Mouse (Mus musculus) layer of hippocampus, postnatal 25 days (tissue): Measurements from ENCODE around the gene Uggt1. TPM values are rescaled to one million over a fixed set of nuclear protein-coding genes. Genes with fewer than 3 reads are reported as not detected.
A peak's percentile ranks its signal among the peaks of the same experiment; 100 is the strongest.

ENCODE experiments used
- DNase-seq, 2 experiments: peaks; one replicate each; pipeline ENCODE4 v3.0.0; 2022; ENCODE audit warnings: mixed read lengths in 2 of 2, low spot score in 1 of 2; ENCODE audit errors: extremely low spot score in 1 of 2
- total RNA-seq, 2 experiments: library from RNA; stranded (reverse); gene quantifications; 2 replicates each; pipeline ENCODE4 v1.2.3; 2021

Gene Uggt1
- total RNA-seq, 2 experiments from 2014 or later, result 36.0 to 40.5 TPM

DNA sequence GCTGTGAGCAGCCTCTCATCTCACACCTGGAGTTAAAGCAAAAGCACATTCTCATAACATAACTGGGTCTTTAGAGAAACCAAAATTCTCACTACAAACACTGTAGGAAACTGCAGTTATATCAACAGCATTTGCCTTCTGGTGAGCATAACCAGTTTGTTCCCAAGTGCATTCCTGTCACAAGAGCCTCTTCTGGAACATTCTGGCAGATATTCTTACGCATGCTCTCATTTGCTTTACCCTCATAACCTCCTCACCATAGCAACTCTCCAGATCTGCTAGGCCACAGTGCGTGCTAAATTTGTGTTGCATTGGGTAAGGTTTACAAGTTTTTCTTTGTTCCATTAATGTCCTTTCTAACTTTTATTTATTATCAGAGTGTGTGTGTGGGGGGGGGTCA is 14.8 kb upstream of the Uggt1 start:
- no peak for DNase-seq

DNA sequence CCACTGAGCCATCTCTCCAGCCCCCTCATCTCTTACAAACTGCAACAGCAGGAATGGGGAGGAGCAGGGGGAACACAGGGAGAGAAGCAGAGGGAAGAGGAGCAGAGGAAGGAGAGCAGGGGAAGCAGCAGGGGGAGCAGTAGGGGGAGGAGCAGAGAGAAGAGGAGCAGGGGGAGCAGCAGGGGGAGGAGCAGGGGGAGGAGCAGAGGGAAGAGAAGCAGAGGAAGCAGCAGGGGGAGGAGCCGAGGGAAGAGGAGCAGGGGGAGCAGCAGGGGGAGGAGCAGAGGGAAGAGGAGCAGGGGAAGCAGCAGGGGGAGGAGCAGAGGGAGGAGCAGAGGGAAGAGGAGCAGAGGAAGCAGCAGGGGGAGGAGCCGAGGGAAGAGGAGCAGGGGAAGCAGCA is 14.1 kb upstream of the Uggt1 start:
- DNase-seq, result no peak

DNA sequence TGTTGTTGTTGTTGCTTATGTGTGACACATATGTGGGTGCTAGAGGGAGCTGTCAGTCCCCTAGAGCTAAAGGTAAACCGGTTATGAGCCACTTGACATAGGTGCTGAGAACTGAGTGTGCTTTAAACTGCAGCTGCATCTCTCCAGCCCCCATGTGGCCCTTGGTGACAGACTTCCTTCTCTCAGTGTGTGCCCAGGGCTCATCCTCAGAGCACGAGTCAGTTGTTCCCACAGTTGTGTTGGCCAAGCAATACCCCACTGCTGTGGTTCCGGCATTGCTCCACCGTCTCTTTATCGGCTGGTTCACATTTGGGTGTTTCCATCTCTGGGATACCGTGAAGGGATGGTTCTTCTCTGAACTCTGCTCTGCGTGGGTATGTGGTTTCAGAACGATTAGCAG is 12.8 kb upstream of the Uggt1 start:
- DNase-seq, result no peak

DNA sequence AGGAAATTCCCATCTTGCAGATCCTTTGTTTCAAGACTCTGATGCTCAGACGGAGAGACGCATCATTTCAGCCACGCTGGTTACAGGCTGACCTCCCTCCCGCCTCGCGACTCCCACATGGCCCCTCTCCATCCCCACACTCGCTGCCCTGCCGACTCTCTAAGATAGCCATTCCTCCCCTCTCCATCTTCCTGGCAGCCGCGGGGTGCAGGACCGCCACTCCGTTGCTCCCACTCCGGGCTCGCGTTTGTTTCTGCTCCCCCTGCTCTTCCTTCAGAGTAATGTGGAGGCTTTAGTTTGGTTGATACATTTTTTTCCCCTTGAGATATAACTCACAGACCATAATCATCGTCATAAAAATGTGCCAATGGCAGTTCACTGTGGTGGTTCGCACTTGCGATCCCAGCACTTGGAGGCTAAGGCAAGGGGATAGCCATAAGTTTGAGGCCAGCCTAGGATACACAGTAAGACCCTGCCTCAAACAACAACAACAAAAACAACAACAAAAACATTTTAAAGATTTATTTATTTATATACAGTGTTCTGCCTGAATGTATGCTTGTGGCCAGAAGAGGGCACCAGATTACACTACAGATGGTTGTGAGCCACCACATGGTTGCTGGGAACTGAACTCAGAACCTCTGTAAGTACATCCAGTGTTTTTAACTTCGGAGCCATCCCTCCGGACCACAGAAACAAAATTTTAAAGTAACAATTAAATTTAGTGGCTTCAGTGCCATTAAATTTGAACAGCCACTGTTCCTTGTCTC is 11.5 kb upstream of the Uggt1 start:
- no peak for DNase-seq

DNA sequence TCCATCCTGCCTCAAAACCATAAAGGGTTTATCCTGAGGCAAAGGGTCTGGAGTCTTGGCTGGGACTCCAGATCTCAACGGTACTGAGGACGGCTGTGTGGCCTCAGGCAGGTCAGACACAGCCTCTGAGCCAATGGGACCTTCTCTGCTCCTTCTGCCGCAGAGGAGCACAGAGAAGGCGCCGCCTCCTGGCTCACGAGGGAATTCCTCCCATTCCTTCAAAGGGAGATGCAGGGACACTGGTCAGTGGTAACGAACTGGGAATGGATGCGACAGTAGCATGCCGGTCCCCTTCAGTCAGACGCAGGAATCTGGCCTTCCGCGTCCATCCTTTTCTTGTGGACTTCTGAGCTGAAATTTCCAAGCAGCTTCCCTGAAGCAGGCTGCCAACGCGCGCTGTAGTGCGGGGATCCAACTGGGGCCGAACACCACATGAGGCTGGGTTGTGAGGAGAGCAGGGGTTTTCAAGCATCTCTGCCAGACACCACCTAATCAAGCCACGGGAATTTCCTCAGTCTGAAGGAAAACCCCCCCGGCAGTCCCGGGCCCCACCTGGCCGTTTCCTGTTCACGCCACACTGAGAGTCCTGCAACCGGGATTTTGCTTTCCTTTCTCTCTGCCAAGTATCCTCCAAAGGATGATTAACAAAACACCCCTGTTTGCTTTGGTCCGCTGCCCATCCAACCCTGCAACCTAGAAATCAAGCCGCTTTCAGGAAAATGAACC is 10.3 kb upstream of the Uggt1 start:
- DNase-seq, result peak in 1 of 2 experiments; percentile 42

DNA sequence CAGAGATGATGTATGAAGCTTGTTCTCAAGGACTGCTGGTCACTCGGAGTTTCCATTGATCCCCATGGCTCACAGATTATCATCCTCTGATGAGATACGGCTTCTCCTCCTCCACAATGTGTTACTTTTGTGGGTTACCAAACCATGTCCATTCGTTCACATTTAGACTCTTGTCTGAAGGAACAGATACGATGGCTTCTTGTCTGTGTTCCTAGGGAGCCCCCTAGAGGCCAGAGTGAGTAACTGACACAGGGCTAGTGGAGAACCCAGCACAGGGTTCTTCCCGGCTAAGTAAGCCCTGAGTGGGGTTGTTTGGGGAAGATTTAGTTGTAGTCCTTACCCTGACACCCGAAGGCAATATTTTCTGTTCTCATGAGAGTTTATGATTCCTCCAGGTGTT is 8.3 kb upstream of the Uggt1 start:
- DNase-seq, result peak; percentile 39 to 65

DNA sequence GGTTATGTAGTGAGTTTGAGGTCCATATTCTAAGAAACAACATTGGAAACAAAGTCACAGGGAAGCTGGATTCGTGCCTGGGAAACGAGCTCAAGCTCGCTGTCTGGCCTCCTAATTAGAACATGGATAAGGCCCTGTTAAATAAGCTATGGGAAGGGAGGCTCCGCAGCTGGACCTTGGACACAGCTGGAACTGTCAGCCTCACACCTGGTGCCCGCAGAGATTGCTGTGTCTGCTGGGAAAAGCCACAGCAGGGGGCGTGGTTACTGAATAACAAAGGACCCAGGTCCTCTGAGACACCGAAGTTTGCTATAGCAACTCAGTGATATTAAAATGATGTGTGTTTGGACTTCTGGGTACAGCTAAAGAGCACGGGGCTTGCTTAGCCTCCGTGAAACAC is 6.9 kb upstream of the Uggt1 start:
- no peak for DNase-seq

DNA sequence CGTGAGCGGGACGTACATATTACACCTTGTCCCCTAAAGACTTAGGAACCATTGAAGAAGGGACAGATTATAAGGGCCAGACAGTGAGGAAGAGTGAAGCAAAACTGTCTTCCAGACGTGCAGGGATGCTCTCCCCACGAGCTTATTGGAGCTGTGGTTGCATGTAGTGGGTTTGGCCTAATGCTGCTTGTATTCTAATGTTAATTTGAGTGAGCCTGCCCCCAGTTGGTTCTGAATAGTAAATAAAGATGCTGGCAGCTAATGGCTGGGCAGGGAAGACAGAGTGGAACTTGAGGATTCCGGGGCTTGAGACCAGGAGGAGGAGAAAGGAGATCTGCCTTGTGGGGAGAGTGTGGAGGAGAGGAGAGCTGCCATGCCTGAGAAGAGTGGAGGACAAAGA is 2.2 kb upstream of the Uggt1 start:
- no peak for DNase-seq

DNA sequence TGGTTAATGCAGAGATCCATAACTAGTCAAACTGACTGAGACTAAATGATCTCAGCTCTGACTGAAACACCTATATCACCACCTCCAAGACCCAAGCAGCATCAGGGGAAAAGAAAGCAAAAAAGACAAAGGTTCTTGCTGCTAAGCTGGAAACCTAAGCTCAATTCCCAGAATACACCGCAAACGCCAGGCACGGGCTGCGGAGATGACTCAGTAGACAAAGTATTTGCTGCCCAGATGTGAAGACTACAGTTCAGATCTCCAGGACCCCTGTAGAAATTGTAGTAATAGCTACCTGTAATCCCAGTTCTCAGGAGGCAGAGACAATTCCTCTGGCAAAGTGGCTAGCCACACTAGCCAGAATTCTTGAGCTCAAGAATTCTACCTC is 302 bp upstream of the Uggt1 start:
- no peak for DNase-seq

DNA sequence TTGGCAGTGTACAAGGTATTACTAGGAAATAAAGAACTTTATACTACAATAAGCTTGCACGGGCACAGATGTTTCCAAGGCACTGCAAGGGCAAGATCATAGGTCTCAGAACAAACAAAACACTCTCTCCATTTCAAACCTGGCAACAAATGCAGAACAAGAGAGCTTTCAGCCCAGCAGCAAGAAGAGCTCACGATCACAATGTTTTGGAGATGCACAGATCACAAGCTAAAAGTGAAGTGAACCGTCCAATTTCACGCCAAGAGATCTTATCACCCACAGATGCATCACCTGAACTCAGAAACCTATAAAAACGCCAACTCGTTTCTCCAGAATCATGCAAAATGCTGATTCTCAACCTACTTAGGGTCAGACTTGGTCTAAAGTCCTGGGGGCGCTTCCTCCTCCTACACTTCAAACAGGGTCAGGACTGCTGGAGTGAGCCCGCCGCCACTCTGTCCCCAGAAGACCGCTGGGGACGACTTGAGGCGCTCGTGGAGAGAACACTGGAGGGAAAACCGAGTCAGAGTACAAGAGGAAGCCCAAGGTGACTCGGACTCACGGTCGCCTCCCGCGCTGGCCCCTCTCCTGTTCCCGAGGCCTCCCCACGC is 968 bp downstream of the Uggt1 start:
- no peak for DNase-seq

DNA sequence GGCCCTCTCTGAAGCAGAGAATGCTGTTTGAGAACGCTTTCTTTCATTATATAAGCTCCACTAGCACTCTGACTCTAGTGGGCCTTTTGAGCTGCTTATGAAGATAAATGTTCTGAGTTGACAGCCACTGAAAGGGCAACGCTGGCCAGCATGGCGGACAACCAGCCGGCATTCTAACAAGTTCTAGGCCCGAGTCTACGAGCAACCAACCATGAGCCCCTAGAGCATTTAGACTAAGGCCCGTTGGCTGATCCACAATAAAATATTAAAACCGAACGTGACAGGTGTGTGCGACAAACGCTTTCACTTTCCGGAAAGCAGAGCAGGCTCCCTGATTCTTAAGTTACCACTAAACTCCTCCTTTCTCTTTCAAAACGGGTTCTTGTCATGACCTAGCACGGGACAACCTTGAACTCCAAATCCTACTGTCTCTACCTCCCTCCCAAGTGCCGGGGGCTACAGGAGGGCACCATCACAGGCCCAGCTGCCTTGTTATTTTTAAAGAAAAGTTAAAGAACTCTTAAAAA is 2.6 kb downstream of the Uggt1 start:
- DNase-seq, result no peak

DNA sequence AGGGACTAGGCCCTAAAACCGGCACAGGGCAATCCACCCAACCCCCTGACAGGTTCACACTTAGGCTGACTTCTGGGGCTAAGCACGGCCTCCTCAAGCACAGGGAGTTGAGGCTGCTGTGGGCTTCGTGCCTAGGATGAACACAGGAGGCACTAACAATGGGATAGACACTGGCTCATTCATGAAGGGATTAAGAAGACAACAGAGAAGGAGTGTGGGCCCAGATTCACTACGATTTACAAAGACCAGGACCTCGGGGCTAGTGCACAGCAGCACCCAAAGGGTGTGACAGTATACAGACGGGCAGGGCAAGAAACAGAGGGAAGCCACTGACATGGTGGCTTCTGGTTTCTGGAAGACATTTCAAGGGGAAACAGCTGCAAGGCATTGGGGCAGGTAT is 4.3 kb downstream of the Uggt1 start:
- DNase-seq, result no peak

DNA sequence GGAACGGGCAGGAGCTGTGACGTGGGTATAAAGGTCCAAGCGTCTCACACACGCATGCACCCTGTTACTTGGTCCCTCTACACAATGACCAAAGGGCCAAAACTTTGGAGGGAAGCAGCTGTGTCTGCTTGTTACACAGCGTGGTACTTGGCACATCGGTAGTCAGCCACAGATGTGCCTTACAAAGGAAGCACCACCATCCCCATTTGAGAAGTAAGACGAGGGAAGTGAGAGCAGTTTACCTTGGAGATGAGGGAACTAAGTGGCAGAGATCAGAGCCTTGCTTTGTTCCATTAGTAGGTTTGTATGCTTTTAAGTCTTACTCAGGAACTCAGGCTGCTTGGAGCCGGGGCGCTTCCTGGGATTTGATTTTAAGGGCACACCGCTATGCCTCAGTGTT is 5.1 kb downstream of the Uggt1 start:
- no peak for DNase-seq

DNA sequence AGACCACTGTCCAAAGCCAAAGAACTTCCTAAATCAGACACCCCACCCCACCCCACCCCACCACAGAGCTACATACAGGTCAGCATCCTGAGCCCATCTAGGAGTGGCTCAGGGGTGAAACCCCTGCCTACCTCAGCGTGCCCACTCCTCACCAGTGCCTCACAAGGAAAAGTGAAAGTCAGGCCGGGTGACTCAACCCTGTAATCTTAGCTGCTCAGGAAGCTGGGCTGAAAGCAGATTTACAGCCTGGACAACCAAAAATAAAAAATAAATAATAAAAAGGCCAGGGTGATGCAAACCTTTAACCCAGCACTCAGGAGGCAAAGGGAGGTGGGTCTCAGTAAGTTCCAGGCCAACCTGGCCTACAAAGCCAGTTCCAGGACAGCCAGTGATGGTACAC is 8.7 kb downstream of the Uggt1 start:
- DNase-seq, result no peak

DNA sequence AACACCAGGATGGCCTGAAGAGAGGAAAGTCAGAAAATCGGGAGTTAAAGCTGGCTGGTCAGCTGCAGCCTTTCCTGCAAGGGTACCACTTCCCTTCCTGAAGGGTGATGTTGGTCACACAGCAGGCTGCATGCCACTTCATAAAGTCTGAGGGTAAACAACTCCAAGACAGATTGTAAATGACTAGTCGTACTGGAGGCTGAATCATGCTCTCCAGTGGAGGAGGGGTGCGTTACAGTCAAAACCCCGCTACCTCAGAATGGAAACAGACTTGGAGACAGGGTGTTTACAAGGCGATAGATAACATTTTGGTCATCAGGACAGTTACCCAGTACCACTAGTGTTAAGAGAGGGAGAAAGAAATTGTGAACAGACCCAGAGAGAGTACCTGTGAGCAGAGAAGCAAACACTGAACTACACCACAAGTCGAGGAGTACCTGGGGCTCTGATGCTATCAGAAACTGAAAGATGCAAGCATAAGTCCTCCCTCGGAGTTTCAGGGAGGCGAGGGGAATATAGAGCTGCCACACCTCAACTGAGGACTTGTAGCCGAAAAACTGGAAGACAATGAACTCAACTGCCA is 9.4 kb downstream of the Uggt1 start:
- DNase-seq, result no peak

DNA sequence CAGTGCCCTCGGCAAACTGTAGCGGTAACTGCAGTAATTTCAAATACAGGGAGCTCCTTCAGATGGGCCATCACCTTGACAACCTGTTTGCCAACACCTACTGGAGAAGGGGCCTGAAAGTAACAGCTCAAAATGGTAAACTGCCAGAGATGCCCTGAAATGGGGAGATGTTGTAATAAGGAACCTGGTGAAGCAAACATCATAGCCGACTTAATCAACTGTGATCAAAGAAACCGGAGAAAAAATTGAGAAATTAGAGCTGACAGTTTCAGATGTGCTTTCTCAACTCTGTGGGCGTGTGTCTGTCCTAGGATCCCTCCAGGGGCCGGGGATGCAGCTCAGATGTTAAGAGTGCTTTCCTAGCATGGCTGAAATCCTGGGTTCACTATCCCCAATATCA is 11.3 kb downstream of the Uggt1 start:
- no peak for DNase-seq

DNA sequence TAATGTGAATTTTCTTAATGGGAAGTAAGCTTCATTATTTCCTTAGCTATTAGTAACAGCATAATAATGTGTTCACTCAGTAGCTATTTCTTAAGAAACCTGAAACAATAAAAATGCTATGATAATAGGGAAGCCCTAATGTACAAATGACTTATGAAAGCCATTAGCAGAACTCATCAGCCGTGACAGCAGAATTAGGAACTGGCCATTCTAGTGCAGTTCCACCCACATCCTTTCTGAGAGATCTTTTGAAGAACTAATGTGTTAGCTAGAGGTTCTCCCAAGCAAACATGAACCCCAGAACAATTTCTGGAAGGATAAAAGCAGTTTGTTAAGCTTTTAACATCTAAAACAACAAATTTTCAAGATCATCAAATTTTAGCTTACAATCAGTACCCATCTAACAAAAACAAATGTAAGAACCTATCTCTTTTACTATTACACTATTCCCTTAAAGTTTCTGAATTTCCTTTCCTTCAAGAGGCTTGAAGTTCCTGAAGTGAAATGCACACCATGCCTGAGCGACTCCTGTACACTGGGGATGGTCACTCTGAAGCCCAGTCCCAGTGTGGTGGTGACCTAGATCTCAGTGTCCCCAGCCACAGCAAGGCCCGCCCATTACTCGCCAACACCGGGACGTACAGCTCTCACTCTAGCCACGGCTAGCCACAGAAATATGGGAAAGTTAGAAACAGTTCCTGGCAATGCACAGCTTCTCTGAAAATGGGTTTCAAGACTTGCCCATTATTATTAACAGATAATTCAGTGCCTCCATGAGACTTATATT is 13.4 kb downstream of the Uggt1 start:
- no peak for DNase-seq

DNA sequence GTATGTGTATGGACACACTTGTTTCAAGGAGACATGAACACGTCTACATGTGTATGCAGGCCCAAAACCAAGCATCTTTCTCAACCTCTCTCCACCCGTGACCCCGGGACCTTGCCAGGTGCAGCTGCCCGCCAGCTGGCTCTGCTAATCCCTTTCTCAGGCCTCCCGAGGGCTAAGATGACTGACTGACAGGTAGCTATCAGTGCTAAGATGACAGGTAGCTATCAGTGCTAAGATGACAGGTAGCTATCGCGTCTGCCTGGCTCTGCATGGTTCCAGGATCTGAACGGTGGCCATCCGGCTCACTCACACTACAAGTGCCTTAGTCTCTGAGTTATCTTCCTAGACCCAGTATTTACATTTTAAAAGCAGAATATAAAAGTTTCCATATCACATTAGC is 16.1 kb downstream of the Uggt1 start:
- DNase-seq, result no peak

DNA sequence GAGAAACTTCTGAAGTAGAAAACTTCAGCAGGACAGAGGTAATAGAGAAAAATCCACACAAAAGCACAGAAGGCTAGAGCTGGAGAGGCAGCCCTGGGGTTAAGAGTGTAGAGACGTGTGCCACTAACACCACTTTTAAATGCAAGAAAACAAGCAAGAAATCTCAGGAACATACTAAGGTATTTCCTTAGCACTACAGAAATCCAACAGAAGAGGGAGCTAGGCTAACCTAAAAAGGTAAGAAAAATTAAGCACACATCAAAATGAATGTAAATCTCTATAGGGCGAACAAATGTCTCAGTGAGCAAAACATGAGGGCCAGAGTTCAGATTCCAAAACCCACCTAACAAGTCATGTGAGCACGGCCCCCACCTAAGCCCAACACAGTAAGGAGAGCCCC is 19.9 kb downstream of the Uggt1 start:
- DNase-seq, result no peak

DNA sequence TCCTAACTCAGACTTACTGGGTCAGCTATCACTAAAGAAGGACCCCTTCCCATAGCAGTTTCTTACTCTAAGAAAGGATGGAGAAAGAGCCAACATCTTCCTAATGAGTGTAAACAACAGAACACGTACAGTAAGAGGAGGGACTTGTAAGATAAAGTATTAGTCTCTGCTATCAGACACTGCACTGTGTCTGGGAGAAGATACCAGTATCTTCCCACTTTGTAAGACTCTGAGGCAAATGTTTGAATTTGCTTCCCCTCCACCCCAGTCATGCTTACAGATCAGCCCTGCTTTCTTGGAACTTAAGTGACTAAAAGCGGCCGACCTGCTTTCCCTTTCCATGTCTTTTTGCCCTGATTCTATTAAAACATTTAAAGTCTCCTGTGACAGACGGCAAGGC is 30.2 kb downstream of the Uggt1 start:
- DNase-seq, result no peak
